Mouse (Mus musculus) liver, embryonic 14.5 days (tissue): ENCODE results near the gene Fgr. TPM values are rescaled to one million over a fixed set of nuclear protein-coding genes. Genes with fewer than 3 reads are reported as not detected.

Experiments used
- ATAC-seq: fragments of 200-750 bp; cut with Nextera tagmentation; 2 replicates; pipeline ENCODE4 v1.8.0; 2017; ENCODE audit warnings: moderate number of reproducible peaks, mild to moderate bottlenecking, moderate library complexity; ENCODE audit not compliant: insufficient read depth
- DNase-seq, 3 experiments: peaks; one replicate each; pipeline ENCODE4 v3.0.0-alpha.2; 2012 to 2013; ENCODE audit warnings: low read depth in 3 of 3, low spot score in 3 of 3
- H3K27ac ChIP-seq: fragments of 300-500 bp; sonication (generic); 2 replicates; pipeline ENCODE4 v1.5.1; 2014; ENCODE audit warnings: moderate library complexity, mild to moderate bottlenecking, control low read depth, inconsistent platforms
- H3K27me3 ChIP-seq: fragments of 300-500 bp; sonication (generic); 2 replicates; pipeline ENCODE4 v1.6.1; 2014; ENCODE audit warnings: mild to moderate bottlenecking, low read length, moderate library complexity; ENCODE audit not compliant: control insufficient read depth, insufficient read depth
- H3K36me3 ChIP-seq: fragments of 300-500 bp; sonication (generic); replicated peaks from 2 replicates; pipeline ENCODE4 v1.6.1; 2014; ENCODE audit warnings: low read depth; ENCODE audit not compliant: control insufficient read depth, insufficient read depth
- H3K4me1 ChIP-seq, 2 experiments: fragments of 200-500 bp in 1 of 2; fragments of 300-500 bp in 1 of 2; sonication (generic) in 1 of 2; replicated peaks; 2 replicates each; pipeline ENCODE4 v1.6.1; 2012 to 2014; ENCODE audit warnings: antibody characterized with exemption in 1 of 2, inconsistent platforms in 1 of 2, low read length in 1 of 2; ENCODE audit not compliant: control insufficient read depth in 2 of 2, insufficient read depth in 2 of 2
- H3K4me2 ChIP-seq: fragments of 300-500 bp; sonication (generic); 2 replicates; pipeline ENCODE4 v1.6.1; 2014; ENCODE audit warnings: low read depth, mild to moderate bottlenecking, control low read depth, moderate library complexity
- H3K4me3 ChIP-seq, 2 experiments: fragments of 200-500 bp in 1 of 2; fragments of 300-500 bp in 1 of 2; sonication (generic) in 1 of 2; 2 replicates each; pipeline ENCODE4 v1.5.1; 2012 to 2014; ENCODE audit warnings: low read depth in 2 of 2, low read length in 2 of 2, mild to moderate bottlenecking in 2 of 2, control low read depth in 1 of 2, inconsistent platforms in 1 of 2, moderate library complexity in 1 of 2; ENCODE audit not compliant: insufficient read depth in 1 of 2
- H3K9ac ChIP-seq: fragments of 300-500 bp; sonication (generic); replicated peaks from 2 replicates; pipeline ENCODE4 v1.6.1; 2014; ENCODE audit warnings: mild to moderate bottlenecking, control low read depth, moderate library complexity
- H3K9me3 ChIP-seq: fragments of 300-500 bp; sonication (generic); 2 replicates; pipeline ENCODE4 v1.6.1; 2016; ENCODE audit warnings: low read length, mixed read lengths; ENCODE audit not compliant: control insufficient read depth
- CTCF ChIP-seq: IDR thresholded peaks from 2 replicates; pipeline ENCODE4 v1.5.1; 2016; ENCODE audit warnings: antibody characterized with exemption, low read depth, control low read depth
- EP300 ChIP-seq: IDR thresholded peaks from 2 replicates; pipeline ENCODE4 v1.6.1; 2016; ENCODE audit warnings: antibody characterized with exemption, low read depth
- WGBS: fragments of 180-500 bp; shearing (Covaris S2); extraction: QIAGEN DNeasy Blood & Tissue Kit; methylation state at CpG from one replicate; pipeline ENCODE4 v1.1.7; 2014; ENCODE audit not compliant: insufficient replicate concordance; 5-methylcytosine and 5-hydroxymethylcytosine counted together
- polyA plus RNA-seq, 2 experiments: library from polyadenylated mRNA; depleted of rRNA in 1 of 2; stranded (reverse) in 1 of 2; unstranded in 1 of 2; fragments of >200 nt; fragmentation: Nextera tagmentation in 1 of 2; extraction: Ambion mirVana in 1 of 2; gene quantifications; 2 replicates each; pipeline versions ENCODE4 v1.2.1 to v1.2.3; 2012 to 2014

Gene Fgr
- polyA plus RNA-seq, 2 experiments = 0.75 to 0.79 TPM

DNA sequence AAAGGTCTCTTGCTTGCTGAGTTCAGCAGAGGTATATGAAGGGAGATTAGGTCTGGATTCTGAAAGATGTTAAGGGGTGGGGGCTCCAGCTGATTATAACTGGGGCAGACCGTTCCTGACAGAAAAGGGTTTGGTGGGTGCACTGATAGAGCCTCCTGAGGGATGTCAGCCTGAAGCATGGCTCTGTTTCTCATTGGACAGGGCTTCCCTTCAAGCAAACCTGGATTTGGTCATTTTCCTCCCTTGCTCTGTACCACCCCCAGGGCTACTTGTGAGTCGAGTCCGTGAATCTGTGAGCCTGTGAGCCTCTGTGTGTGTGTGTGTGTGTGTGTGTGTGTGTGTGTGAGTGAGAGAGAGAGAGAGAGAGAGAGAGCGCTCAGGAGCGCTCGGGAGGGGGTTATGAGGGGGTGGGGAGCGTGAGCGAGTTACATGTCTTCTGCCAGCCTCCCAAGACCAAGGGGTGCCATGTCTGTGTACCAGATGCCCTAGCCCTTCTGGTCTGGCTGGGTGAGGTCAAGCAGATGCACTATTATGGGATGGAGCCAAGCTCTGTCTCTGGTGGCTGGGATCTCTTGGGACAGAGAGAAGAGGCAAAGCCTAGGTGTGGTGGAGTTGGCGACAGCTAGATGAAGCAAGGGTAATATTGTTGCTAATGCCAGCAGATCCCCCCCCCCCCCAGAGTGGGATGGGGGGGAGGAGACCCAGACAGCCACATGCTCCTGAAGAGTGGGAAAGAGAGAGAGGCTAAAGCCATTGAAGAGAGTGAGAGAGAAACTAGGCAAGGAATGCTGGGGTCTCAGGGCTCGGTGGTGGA, 41.2 kb downstream of the Fgr start:
- TF ChIP-seq CTCF (no peak), EP300 (no peak)
- peaks cover 0 to 6% of the 10 kb centered on the region in 2 experiments; a peak in 1 of 4 replicates for H3K4me1 ChIP-seq
- no peak overlapping the region for H3K4me2 ChIP-seq
- ATAC-seq (no peak), DNase-seq (no peak)
- peaks cover 32% of the 10 kb centered on the region for H3K27me3 ChIP-seq
- WGBS = 49% methylated on average over 10 of the region's 10 CpGs
- H3K9me3 ChIP-seq = no peaks in the 10 kb centered on the region
- no peak overlapping the region for H3K27ac ChIP-seq
- no peaks in the 10 kb centered on the region for H3K36me3 ChIP-seq
- no peak overlapping the region for H3K4me3 ChIP-seq
- H3K9ac ChIP-seq = no peak overlapping the region

DNA sequence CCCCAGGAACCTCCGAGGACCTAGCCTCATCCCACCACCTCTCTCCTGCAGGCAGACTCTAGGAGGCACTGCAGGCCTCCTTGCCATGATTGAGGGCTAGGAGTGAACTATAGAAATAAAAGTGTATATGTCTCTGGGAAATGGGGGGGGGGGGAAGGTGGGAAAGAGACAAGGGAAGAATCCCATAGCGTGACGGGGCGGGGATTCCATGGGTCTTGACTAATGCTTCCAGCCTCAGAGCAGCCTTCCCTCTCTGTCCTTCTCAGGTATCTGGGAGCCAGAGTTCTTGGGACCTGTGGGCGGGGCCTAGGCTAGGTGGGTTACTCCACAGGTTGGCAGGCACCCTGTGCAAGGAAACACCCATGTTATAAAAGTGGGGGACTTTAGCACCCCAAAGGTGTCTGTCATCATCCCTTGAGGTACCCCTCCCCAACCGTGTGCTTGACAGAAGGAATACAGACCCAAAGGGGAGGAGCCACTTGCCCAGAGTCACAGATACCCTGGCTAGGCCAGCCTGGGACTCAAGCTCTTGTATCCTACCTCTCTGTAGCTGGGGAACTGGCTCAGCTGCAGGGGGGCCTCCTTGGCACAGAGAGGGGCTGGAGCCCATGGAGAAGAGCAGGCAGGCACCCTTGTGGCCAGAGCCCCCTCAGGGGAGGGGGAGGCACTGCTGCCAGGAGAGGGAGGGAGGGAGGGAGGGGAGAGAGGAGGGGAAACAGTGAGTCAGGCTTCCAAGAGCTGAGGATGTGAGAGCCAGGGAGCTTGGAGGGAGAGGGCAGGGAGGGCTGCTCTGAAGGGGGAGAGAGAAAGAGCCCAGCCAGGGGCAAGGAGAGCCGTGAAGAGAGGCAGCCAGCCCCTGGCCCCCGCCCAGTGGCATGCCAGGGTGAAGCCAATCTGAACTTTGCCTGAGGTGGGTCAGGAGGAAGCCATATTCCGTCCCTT, 42.1 kb downstream of the Fgr start:
- Histone ChIP-seq H3K27ac (no peak overlapping the region), H3K4me1 (peaks cover 0 to 3% of the 10 kb centered on the region in 2 experiments; a peak in 1 of 4 replicates), H3K9ac (no peak overlapping the region), H3K4me3 (no peak overlapping the region), H3K36me3 (no peaks in the 10 kb centered on the region), H3K4me2 (no peak overlapping the region), H3K9me3 (no peaks in the 10 kb centered on the region), H3K27me3 (peaks cover 23% of the 10 kb centered on the region)
- no peak for TF ChIP-seq EP300
- TF ChIP-seq CTCF = no peak
- no peak for ATAC-seq
- no peak for DNase-seq
- 48% methylated on average over 9 of the region's 9 CpGs for WGBS

- Histone ChIP-seq H3K4me1 (peaks cover 0 to 3% of the 10 kb centered on the region in 2 experiments; a peak in 1 of 4 replicates), H3K9me3 (no peaks in the 10 kb centered on the region), H3K27me3 (peaks cover 17% of the 10 kb centered on the region), H3K36me3 (no peaks in the 10 kb centered on the region), H3K9ac (no peak overlapping the region), H3K4me2 (no peak overlapping the region), H3K4me3 (no peak overlapping the region), H3K27ac (no peak overlapping the region)
- DNase-seq (no peak), ATAC-seq (no peak)
- TF ChIP-seq EP300 (no peak), CTCF (no peak)
- 51% methylated on average over 4 of the region's 4 CpGs for WGBS
Measured at GRCm38 (mm10) chr4:133016677-133017415, 43.0 kb downstream of the Fgr start.

GRCm38 (mm10) chr4:133017597-133018262, 43.8 kb downstream of the Fgr start:
- Histone ChIP-seq H3K4me2 (no peak overlapping the region), H3K9ac (no peak overlapping the region), H3K36me3 (no peaks in the 10 kb centered on the region), H3K4me1 (peaks cover 0 to 3% of the 10 kb centered on the region in 2 experiments; a peak in 1 of 4 replicates), H3K27me3 (peaks cover 8% of the 10 kb centered on the region), H3K4me3 (no peak overlapping the region), H3K9me3 (no peaks in the 10 kb centered on the region), H3K27ac (no peak overlapping the region)
- ATAC-seq = no peak
- TF ChIP-seq EP300 (no peak), CTCF (no peak)
- no peak for DNase-seq
- 26% methylated on average over 6 of the region's 6 CpGs for WGBS
